Mouse (Mus musculus): Measurements from ENCODE around the gene Loxl3.

Loxl3 gene

DNA sequence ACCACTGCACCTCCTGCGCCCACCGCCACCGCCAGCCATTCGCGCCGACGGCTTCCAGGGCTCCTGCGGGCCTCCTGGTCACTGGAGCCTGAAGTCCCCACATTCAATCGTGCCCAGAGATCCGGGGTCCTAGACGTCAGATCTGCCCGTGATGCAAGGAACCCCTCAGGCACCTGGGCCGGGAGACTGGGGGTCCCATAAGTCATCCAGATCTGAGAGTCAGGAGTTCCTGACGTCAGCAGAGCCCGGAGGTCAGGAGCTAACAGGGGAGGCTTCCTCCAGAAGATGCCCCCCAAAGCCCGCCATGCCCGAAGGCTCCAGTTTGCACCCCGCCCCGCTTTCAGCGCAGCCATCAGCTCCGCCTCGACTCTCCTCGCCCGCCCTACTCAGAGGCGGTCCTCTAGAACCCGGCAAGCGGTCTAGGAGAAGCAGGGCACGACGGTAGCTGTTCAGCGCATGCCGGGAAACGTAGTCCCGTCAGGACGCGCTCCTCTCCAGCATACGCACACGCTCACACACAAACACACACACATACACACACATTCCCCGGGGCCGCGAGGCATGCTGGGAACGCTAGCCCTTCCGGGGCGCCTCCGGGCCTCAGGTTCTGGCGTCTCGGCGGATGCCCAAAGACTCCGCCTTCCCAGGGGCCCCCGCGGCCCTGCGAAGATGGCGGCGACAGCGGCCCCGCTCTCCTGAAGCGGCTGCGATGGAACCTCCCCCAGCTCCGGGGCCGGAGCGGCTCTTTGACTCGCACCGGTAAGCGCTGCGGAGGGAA lies 20.3 kb downstream of the Loxl3 start, which contains the start of gene Aup1:
Gene Aup1, plus strand, starts transcription at position 448 of the 778 bp plus-strand sequence.
- DNase-seq = peak; percentile 97

DNA sequence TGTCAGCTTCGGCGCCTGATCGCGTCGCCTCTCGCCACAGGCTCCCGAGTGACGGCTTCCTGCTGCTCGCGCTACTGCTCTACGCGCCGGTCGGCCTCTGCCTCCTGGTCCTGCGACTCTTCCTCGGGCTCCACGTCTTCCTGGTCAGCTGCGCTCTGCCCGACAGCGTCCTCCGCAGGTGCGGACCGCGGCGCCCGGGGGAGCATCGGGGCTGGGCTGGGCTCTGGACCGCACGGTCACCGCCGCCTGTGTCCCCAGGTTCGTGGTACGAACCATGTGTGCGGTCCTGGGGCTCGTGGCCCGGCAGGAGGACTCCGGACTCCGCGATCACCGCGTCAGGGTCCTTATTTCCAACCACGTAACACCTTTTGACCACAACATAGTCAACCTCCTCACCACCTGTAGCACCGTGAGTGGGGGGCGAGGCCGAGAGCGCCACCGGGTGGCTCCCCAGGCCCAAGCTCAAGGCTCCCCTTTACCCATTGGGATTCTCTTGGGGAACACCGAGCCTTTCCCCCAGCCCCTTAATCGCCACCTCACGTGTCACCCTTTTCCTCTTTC lies 21.0 kb downstream of the Loxl3 start, which contains the start of gene Htra2:
Gene Htra2, minus strand, starts transcription at position 403 of the 561 bp plus-strand sequence.
- DNase-seq = peak; percentile 52

DNA sequence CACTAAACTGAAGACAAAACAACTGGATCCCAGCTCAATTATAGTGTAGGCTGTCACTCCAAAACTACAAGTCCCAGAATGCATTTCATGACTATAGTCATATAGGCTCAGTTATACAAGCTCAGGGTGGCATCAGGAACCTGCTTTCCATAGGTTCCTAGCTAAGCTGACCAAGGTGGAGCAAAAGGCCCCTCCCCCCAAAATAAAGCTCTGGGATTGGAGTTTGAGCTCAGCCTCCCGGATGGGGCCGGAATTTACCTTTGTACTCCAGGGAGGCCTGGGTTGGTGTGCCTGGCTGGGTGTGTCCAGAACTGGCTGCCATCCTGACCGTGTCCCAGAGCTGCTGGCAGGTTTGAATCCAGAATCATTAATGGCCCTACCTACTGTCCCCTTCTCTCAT lies 23.8 kb downstream of the Loxl3 start, which contains the start of gene Dqx1:
Gene Dqx1, plus strand, starts transcription at position 55 of the 400 bp plus-strand sequence.
- DNase-seq = no peak

- DNase-seq = no peak
Measured at GRCm38 (mm10) chr6:83058725-83059124, 24.8 kb downstream of the Loxl3 start.

DNA sequence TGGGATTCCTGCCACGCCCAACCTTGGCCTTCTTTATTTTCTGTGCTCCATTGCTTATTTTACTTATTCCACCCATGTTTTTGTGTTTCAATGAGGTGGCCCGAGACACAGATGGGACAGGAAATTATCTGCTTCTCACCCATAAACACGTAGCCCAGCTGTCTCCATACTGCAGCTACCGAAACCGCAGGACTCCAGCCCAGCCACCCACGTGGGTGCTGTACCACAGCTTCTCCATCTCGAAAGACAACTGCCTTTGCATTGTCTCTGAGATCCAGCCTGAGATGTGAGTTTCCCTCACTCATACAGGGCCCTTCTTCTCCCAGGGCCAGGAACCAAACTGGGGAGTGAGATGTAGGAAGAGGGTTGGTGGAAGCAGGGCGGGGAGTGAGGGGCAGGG lies 32.0 kb downstream of the Loxl3 start:
- DNase-seq = no peak

DNA sequence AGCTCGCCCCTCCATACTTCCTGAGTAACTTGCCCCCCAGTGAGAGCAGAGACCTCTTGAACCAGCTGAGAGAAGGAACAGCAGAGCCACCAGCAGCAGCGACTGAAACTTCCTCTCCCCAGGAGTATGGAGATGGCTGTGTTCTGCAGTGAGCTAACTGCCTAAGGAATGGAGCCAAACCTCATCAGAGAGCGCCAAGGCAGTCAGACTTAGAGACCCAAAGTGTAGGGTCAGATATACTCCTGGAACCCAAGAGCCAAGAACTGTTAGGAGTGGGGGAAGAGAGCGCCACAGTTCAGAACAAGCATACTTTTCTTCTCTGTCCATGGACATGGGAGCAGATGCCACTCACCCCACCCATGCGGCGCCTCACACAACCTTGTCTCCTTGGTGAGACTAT lies 32.5 kb downstream of the Loxl3 start:
- DNase-seq = no peak

DNA sequence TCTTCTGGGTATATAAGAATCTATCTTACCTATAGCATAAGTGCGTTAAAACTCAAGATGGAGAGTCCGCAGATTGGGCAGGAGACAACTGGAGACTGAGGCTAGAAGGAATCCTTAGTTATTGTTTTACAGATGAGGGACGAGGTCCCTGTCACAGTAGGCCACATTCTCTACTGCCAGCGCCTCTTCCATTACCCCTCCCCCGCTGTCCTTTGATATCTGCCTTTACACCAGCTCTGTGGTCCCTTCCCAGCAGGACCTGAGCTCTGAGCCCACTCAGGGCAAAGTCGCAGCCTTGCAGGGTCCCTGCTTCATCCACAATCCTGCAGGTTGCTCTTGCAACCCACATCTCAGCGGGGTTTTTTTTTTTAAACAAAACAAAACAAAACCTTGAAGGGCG lies 34.2 kb downstream of the Loxl3 start:
- no peak for DNase-seq

- peak; percentile 31 for DNase-seq
Measured at GRCm38 (mm10) chr6:83068706-83069487, 34.9 kb downstream of the Loxl3 start.

GRCm38 (mm10) chr6:83069488-83070246 lies 35.7 kb downstream of the Loxl3 start:
- no peak for DNase-seq

DNA sequence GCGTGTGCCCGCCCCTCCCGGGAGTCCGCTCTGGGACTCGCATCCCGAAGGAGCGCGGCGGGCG lies 36.1 kb downstream of the Loxl3 start, which contains the start of gene Tlx2:
Gene Tlx2, minus strand, starts transcription at position 47 of the 64 bp plus-strand sequence.
- no peak for DNase-seq

GRCm38 (mm10) chr6:83070311-83071219 lies 36.6 kb downstream of the Loxl3 start:
- DNase-seq = peak; percentile 58

- peak; percentile 43 for DNase-seq
Measured at GRCm38 (mm10) chr6:83071220-83071619, 37.2 kb downstream of the Loxl3 start.

GRCm38 (mm10) chr6:83074979-83075378 lies 41.0 kb downstream of the Loxl3 start:
- no peak for DNase-seq

DNA sequence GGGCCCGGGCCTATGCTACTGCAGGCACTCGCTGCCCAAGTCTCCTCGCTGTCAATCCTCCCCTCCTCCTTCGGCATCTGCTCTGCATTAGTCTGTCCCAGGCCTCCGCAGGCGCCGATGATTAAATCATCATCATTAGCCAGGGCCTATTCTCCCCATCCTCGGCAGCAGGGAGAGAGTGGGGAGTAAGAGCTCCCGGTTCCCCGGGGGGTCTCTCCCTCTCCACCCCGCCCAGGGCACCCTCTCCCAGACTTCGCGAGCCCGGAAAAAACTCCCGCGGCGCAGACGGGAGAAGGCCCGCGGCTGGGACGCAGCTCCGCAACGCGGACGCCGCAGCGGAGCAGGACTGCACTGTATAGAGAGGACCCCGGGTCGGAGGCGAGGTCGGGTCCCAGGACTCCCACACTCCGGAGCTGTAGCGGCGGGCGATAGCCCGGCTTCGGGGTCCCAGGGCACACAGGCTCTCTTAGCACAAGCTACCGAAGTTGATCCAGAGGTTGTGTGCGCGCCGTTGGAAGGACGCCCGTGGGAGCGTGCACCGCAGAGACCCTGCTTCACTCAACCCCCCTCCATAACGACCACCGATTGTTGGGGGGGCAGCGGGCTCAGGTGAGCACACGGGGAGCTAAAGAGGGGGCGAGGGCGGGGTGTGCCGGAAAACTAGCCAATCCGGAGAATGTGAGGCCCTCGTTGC lies 43.8 kb downstream of the Loxl3 start, which contains the start of gene Pcgf1:
Gene Pcgf1, plus strand, starts transcription at position 240 of the 694 bp plus-strand sequence.
- peak; percentile 71 for DNase-seq

- DNase-seq = peak; percentile 97
Measured at GRCm38 (mm10) chr6:83078324-83078858, 44.4 kb downstream of the Loxl3 start.

GRCm38 (mm10) chr6:83080210-83080609 lies 46.2 kb downstream of the Loxl3 start:
- DNase-seq = no peak

DNA sequence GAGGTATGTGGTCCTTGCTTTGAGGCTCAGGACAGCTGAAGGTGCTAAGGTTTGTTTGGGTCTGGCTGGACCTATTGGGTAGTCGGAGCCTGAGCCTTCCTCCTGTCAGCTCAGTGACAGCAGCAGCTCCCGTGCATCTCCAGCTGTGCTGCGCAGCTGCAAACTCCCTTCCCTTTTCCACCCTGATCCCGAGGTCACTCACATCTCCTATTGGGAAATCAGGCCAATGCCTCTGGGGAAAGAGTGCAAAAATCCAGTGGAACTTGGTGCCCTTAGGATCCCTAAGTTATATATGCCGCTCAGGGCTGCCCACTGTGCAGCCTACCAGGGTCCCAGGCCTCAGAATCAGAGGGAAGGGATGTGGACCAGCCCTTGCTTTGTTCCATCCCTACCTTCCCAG lies 49.5 kb downstream of the Loxl3 start:
- DNase-seq = no peak

GRCm38 (mm10) chr6:83084477-83084876 lies 50.5 kb downstream of the Loxl3 start:
- no peak for DNase-seq

DNA sequence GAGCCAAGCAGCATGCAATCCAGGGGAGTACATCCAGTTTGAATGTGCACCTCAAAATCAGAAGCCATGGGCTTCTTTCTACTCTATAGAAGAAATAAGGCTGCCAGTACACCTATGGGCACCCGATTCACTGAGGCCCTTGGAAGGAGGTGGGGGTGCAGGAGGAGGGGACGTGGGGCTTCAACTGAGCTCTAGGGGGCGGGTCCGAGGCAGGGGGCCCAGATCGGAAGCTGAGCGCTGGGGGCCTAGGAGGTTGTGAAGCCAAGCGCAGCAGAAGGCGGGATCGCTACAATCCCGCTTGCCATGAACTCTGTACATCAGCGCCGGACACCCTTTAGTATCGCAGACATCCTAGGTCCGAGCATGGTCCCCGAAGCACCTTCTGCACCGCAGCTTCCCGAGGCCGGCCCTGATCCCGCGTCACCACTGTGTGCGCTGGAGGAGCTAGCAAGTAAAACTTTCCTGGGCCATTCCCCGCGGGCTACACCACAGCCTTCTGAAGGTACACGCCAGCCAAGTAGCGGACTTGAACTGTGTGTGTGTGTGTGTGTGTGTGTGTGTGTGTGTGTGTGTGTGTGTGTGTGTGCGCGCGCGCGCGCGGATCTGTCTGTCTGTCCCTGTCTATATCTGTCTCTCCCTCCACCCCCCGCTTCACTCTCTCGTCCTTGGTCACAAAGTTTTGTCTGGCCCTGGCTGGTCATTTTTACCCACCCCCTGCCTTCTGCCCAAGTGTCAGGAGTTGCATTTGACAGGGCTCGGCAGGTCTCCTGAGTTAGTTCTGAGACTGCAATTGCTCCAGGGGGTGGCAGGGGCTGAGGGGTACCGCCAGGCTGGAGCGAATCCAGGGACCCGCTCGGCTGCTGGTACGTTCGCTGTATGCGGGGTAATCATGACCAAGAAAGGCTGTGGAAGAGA lies 52.4 kb downstream of the Loxl3 start, which contains the start of gene Lbx2:
Gene Lbx2, plus strand, starts transcription at position 247 of the 915 bp plus-strand sequence.
- DNase-seq = peak; percentile 39
